9 mouse cellular contexts compared by ENCODE assay signal in the genomic region with DNA sequence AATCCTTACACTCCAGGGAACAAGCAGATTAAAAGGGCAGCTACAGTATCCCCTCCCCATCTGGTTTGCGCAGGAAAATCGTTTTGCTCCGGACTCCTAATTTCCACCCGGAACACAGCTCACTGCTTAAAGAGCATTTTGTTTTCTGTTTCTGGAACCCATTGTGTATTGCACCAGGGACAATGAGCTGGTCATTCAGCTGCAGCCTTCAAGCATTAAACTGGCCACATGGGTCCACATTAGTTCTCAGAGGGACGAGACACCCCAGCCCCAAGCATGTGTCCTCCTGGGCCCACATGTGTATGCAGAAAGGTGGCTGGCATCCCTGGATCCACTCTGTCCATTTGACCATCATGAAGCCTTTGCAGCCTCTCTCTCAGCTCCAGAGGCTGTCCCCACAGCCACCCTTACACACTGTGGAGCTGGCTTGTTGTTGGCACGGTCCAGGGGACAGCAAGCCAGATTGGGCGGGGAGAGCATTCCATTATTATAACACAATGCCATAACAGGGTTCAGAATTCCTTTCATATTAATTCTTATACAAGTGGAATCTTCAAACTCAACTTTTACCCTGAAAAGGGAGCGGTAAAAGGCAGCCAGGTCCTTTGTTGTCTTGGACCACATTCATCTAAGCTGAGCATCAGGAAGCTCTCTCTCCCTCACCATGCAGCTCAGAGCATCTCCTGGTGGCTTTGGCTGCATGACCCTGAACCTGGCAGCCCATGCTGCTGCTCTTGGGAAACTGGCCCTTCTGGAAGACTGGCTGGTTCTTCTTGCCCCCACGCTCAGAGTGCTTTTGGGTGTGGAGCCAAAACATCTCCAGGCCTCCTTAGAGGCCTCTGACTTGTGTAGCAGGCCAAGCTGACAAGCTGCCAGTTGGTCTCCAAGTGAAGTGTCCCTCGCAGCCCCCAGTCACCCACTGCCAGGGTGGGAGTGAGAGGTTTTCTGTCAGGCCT.
A peak's percentile ranks its signal among the peaks of the same experiment; 100 is the strongest.
DNase-seq lines count a peak whose midpoint lies in the region; ATAC-seq and TF ChIP-seq lines count a peak whose summit lies in the region.
"Had no signal": no experiment of that assay in that cellular context is flagged by ENCODE, and none has a peak within 500 bp of the region (broad histone marks: within the 10 kb centered on the region; RNA-seq: fewer than 3 reads in every experiment).

No protein-coding gene starts in this region.

- H3K27ac ChIP-seq in kidney, postnatal 0 days, result peak overlapping the region; percentile 31; the same call in 1 of the 2 replicates
- no peak overlapping the region for H3K27ac ChIP-seq in kidney, embryonic 16.5 days (ENCODE audit: low read length)
- peak overlapping the region; percentile 42; the same call in 1 of the 2 replicates for H3K27ac ChIP-seq in heart, embryonic 10.5 days
- peak overlapping the region; percentile 16; the same call in 1 of the 2 replicates for H3K27ac ChIP-seq in limb, embryonic 13.5 days
- no peak overlapping the region for H3K27ac ChIP-seq in liver, embryonic 11.5 days (ENCODE audit: low read depth, low read length)
- H3K27ac ChIP-seq: embryonic facial prominence, embryonic 13.5 days had no signal

- H3K27me3 ChIP-seq in kidney, postnatal 0 days (ENCODE audit: insufficient read depth, low read length), result no peaks in the 10 kb centered on the region
- no peaks in the 10 kb centered on the region for H3K27me3 ChIP-seq in kidney, embryonic 16.5 days (ENCODE audit: insufficient read depth, low read length)
- H3K27me3 ChIP-seq in heart, embryonic 10.5 days (ENCODE audit: insufficient read depth, poor library complexity, severe bottlenecking), result peaks cover 24% of the 10 kb centered on the region
- H3K27me3 ChIP-seq in limb, embryonic 13.5 days, result peaks cover 3% of the 10 kb centered on the region; the same call in 1 of the 2 replicates
- no peaks in the 10 kb centered on the region for H3K27me3 ChIP-seq in liver, embryonic 11.5 days (replicated peaks; ENCODE audit: control insufficient read depth, insufficient read depth, low read length)

- ATAC-seq in kidney, postnatal 0 days (replicated peaks; ENCODE audit: low FRiP score, low read depth), result no peak
- ATAC-seq in kidney, embryonic 16.5 days (ENCODE audit: low FRiP score, low TSS enrichment), result no peak
- ATAC-seq in limb, embryonic 13.5 days (ENCODE audit: low FRiP score, low read depth), result no peak
- no peak for ATAC-seq in liver, embryonic 11.5 days (replicated peaks; ENCODE audit: low FRiP score)

- H3K4me3 ChIP-seq in kidney, postnatal 0 days (replicated peaks; ENCODE audit: low read depth, low read length), result no peak overlapping the region
- no peak overlapping the region for H3K4me3 ChIP-seq in kidney, embryonic 16.5 days (ENCODE audit: low read length)
- H3K4me3 ChIP-seq in heart, embryonic 10.5 days, result no peak overlapping the region
- H3K4me3 ChIP-seq in limb, embryonic 13.5 days, result no peak overlapping the region
- no peak overlapping the region for H3K4me3 ChIP-seq in liver, embryonic 11.5 days (ENCODE audit: low read depth, low read length)
- H3K4me3 ChIP-seq: embryonic facial prominence, embryonic 13.5 days had no signal

- no peak for TF ChIP-seq CTCF in kidney, postnatal 0 days (IDR thresholded peaks at IDR 0.05; ENCODE audit: low read depth)

- no peaks in the 10 kb centered on the region for H3K4me1 ChIP-seq in kidney, postnatal 0 days (replicated peaks; ENCODE audit: insufficient read depth, low read length)
- H3K4me1 ChIP-seq in kidney, embryonic 16.5 days (ENCODE audit: insufficient read depth, low read length), result peaks cover 11% of the 10 kb centered on the region
- peaks cover 25% of the 10 kb centered on the region for H3K4me1 ChIP-seq in heart, embryonic 10.5 days
- peaks cover 21% of the 10 kb centered on the region for H3K4me1 ChIP-seq in limb, embryonic 13.5 days
- peaks cover 10% of the 10 kb centered on the region; the same call in 1 of the 2 replicates for H3K4me1 ChIP-seq in liver, embryonic 11.5 days (replicated peaks; ENCODE audit: control insufficient read depth, insufficient read depth, low read length)

- WGBS in kidney, postnatal 0 days, result 79% methylated on average over 10 of the region's 10 CpGs
- WGBS in kidney, embryonic 16.5 days, result 82% methylated on average over 10 of the region's 10 CpGs
- WGBS in heart, embryonic 10.5 days, result 75% methylated on average over 10 of the region's 10 CpGs
- WGBS in limb, embryonic 13.5 days, result 78% methylated on average over 10 of the region's 10 CpGs
- 76% methylated on average over 10 of the region's 10 CpGs for WGBS in liver, embryonic 11.5 days

- H3K9me3 ChIP-seq in kidney, postnatal 0 days (replicated peaks; ENCODE audit: low read length), result no peaks in the 10 kb centered on the region
- H3K9me3 ChIP-seq in kidney, embryonic 16.5 days (ENCODE audit: low read length), result no peaks in the 10 kb centered on the region
- H3K9me3 ChIP-seq in heart, embryonic 10.5 days, result no peaks in the 10 kb centered on the region
- no peaks in the 10 kb centered on the region for H3K9me3 ChIP-seq in limb, embryonic 13.5 days
- no peaks in the 10 kb centered on the region for H3K9me3 ChIP-seq in liver, embryonic 11.5 days (ENCODE audit: control insufficient read depth, low read length)
- H3K9me3 ChIP-seq: embryonic facial prominence, embryonic 13.5 days had no signal

- no peak for DNase-seq in kidney, postnatal 0 days (ENCODE audit: low spot score)
- DNase-seq in cerebellum, adult 8-10 months, result peak; percentile 30
- no peak for DNase-seq in heart, embryonic 10.5 days (ENCODE audit: low spot score)
- no peak for DNase-seq in liver, embryonic 11.5 days (ENCODE audit: low spot score)
- no peak for DNase-seq in thymus, postnatal 25 days
- no peak for DNase-seq in urinary bladder, adult 18-20 months (ENCODE audit: low spot score in 2 of 2)

- H3K36me3 ChIP-seq in kidney, postnatal 0 days (ENCODE audit: insufficient read depth, low read length), result no peaks in the 10 kb centered on the region
- H3K36me3 ChIP-seq in kidney, embryonic 16.5 days (ENCODE audit: insufficient read depth, low read length), result no peaks in the 10 kb centered on the region
- no peaks in the 10 kb centered on the region for H3K36me3 ChIP-seq in heart, embryonic 10.5 days
- no peaks in the 10 kb centered on the region for H3K36me3 ChIP-seq in limb, embryonic 13.5 days
- H3K36me3 ChIP-seq in liver, embryonic 11.5 days (ENCODE audit: control insufficient read depth, insufficient read depth, low read length), result no peaks in the 10 kb centered on the region
- H3K36me3 ChIP-seq: embryonic facial prominence, embryonic 13.5 days had no signal

- no peak overlapping the region for H3K9ac ChIP-seq in kidney, postnatal 0 days (ENCODE audit: low read depth, low read length)
- H3K9ac ChIP-seq in kidney, embryonic 16.5 days (replicated peaks; ENCODE audit: low read length), result no peak overlapping the region
- no peak overlapping the region for H3K9ac ChIP-seq in limb, embryonic 13.5 days
- no peak overlapping the region for H3K9ac ChIP-seq in liver, embryonic 11.5 days (ENCODE audit: low read depth, low read length)
- H3K9ac ChIP-seq: embryonic facial prominence, embryonic 13.5 days had no signal

- no peak overlapping the region for H3K4me2 ChIP-seq in kidney, postnatal 0 days (ENCODE audit: low read length)
- no peak overlapping the region for H3K4me2 ChIP-seq in kidney, embryonic 16.5 days (replicated peaks; ENCODE audit: low read depth, low read length)
- H3K4me2 ChIP-seq in limb, embryonic 13.5 days (replicated peaks), result no peak overlapping the region
- no peak overlapping the region for H3K4me2 ChIP-seq in liver, embryonic 11.5 days
- H3K4me2 ChIP-seq: embryonic facial prominence, embryonic 13.5 days had no signal

Comparison
In these comparisons a context has a peak if more than half of its experiments do, and no peak if none do; other contexts are left out.
1. H3K27ac ChIP-seq: peak in kidney, postnatal 0 days (single experiment), heart, embryonic 10.5 days (single experiment) and limb, embryonic 13.5 days (single experiment); none in kidney, embryonic 16.5 days (single experiment) and liver, embryonic 11.5 days (single experiment).